Mouse (Mus musculus) neural tube, embryonic 11.5 days (tissue): ENCODE measurements around the gene Gm9857. TPM values are rescaled to one million over a fixed set of nuclear protein-coding genes. Genes with fewer than 3 reads are reported as not detected.
A peak's percentile ranks its signal among the peaks of the same experiment; 100 is the strongest.

Experiments
- ATAC-seq: fragments of 200-750 bp; cut with Nextera tagmentation; 2 replicates; pipeline ENCODE4 v1.8.0; 2017; ENCODE audit warnings: moderate number of reproducible peaks, mild to moderate bottlenecking, moderate TSS enrichment, moderate library complexity; ENCODE audit not compliant: insufficient read depth, low FRiP score, low TSS enrichment
- DNase-seq: peaks from one replicate; pipeline ENCODE4 v3.0.0-alpha.2; 2015; ENCODE audit warnings: low spot score
- H3K27ac ChIP-seq: fragments of 300-500 bp; sonication (generic); 2 replicates; pipeline ENCODE4 v1.5.1; 2014; ENCODE audit warnings: low read depth, mild to moderate bottlenecking, low read length
- H3K27me3 ChIP-seq: fragments of 300-500 bp; sonication (generic); 2 replicates; pipeline ENCODE4 v1.6.1; 2014; ENCODE audit warnings: mild to moderate bottlenecking, low read length, mixed read lengths; ENCODE audit not compliant: control insufficient read depth, insufficient read depth
- H3K36me3 ChIP-seq: fragments of 300-500 bp; sonication (generic); 2 replicates; pipeline ENCODE4 v1.6.1; 2014; ENCODE audit warnings: mild to moderate bottlenecking, low read length, moderate library complexity, mixed read lengths; ENCODE audit not compliant: control insufficient read depth, insufficient read depth
- H3K4me1 ChIP-seq: fragments of 300-500 bp; sonication (generic); 2 replicates; pipeline ENCODE4 v1.6.1; 2014; ENCODE audit warnings: low read length, mixed read lengths; ENCODE audit not compliant: control insufficient read depth, insufficient read depth
- H3K4me2 ChIP-seq: fragments of 300-500 bp; sonication (generic); 2 replicates; pipeline ENCODE4 v1.6.1; 2014; ENCODE audit warnings: low read depth, mild to moderate bottlenecking, moderate library complexity
- H3K4me3 ChIP-seq: fragments of 300-500 bp; sonication (generic); 2 replicates; pipeline ENCODE4 v1.5.1; 2014; ENCODE audit warnings: low read depth, low read length
- H3K9ac ChIP-seq: fragments of 300-500 bp; sonication (generic); 2 replicates; pipeline ENCODE4 v1.6.1; 2014; ENCODE audit warnings: mild to moderate bottlenecking, low read length
- H3K9me3 ChIP-seq: fragments of 300-500 bp; sonication (generic); 2 replicates; pipeline ENCODE4 v1.6.1; 2016; ENCODE audit warnings: low read length; ENCODE audit not compliant: control insufficient read depth
- WGBS: fragments of 180-500 bp; shearing (Covaris S2); extraction: QIAGEN DNeasy Blood & Tissue Kit; methylation state at CpG from one replicate; pipeline ENCODE4 v1.1.7; 2014; 5-methylcytosine and 5-hydroxymethylcytosine counted together
- polyA plus RNA-seq: library from polyadenylated mRNA; unstranded; fragments of >200 nt; fragmentation: Nextera tagmentation; extraction: Ambion mirVana; gene quantifications from 2 replicates; pipeline ENCODE4 v1.2.1, GENCODE M21; 2014

The Gm9857 gene
- polyA plus RNA-seq, 1 experiment from 2014 or later: not detected

GRCm38 (mm10) chr3:108916857-108917256 lies 23.4 kb downstream of the Gm9857 start:
- H3K4me3 ChIP-seq: no peak overlapping the region
- no peaks in the 10 kb centered on the region for H3K9me3 ChIP-seq
- WGBS: 58% methylated on average over 4 of the region's 4 CpGs
- DNase-seq (no peak), ATAC-seq (no peak)
- no peaks in the 10 kb centered on the region for H3K27me3 ChIP-seq
- H3K9ac ChIP-seq: no peak overlapping the region
- no peaks in the 10 kb centered on the region for H3K4me1 ChIP-seq
- no peak overlapping the region for H3K4me2 ChIP-seq
- H3K36me3 ChIP-seq: no peaks in the 10 kb centered on the region
- no peak overlapping the region for H3K27ac ChIP-seq

GRCm38 (mm10) chr3:108915999-108916398 lies 24.2 kb downstream of the Gm9857 start:
- Histone ChIP-seq H3K9me3 (no peaks in the 10 kb centered on the region), H3K4me1 (no peaks in the 10 kb centered on the region), H3K27ac (no peak overlapping the region), H3K36me3 (no peaks in the 10 kb centered on the region), H3K9ac (no peak overlapping the region), H3K4me2 (no peak overlapping the region), H3K27me3 (no peaks in the 10 kb centered on the region), H3K4me3 (no peak overlapping the region)
- ATAC-seq (no peak), DNase-seq (no peak)
- 84% methylated on average over 1 of the region's 1 CpGs for WGBS

GRCm38 (mm10) chr3:108911548-108912413 lies 28.5 kb downstream of the Gm9857 start, which contains the start of gene Prpf38b:
Gene Prpf38b (minus strand): TSS chr3:108911727.
- Histone ChIP-seq H3K4me2 (peak within 1 kb of the TSS; percentile 97), H3K27me3 (no peaks in the 10 kb centered on the region), H3K9ac (peak within 1 kb of the TSS; percentile 87), H3K4me3 (peak within 1 kb of the TSS; percentile 86), H3K4me1 (peaks cover 7% of the 10 kb centered on the region), H3K27ac (peak within 1 kb of the TSS; percentile 95), H3K36me3 (no peaks in the 10 kb centered on the region), H3K9me3 (no peaks in the 10 kb centered on the region)
- ATAC-seq (peak; percentile 99), DNase-seq (peak; percentile 97)
- WGBS: 1% methylated on average over 53 of the region's 53 CpGs

- Histone ChIP-seq H3K27ac (peak overlapping the region; percentile 95), H3K36me3 (no peaks in the 10 kb centered on the region), H3K9me3 (no peaks in the 10 kb centered on the region), H3K4me2 (peak overlapping the region; percentile 97), H3K27me3 (no peaks in the 10 kb centered on the region), H3K4me1 (peaks cover 7% of the 10 kb centered on the region), H3K4me3 (peak overlapping the region; percentile 86), H3K9ac (peak overlapping the region; percentile 87)
- DNase-seq (no peak), ATAC-seq (peak; percentile 75)
- under 1% methylated on average over 42 of the region's 44 CpGs for WGBS
These were observed 29.1 kb downstream of the Gm9857 start for GRCm38 (mm10) chr3:108911081-108911547.

GRCm38 (mm10) chr3:108910303-108911080 lies 29.8 kb downstream of the Gm9857 start:
- H3K27ac ChIP-seq: peak overlapping the region; percentile 95
- H3K36me3 ChIP-seq: no peaks in the 10 kb centered on the region; the same call in 1 of the 2 replicates
- no peaks in the 10 kb centered on the region for H3K27me3 ChIP-seq
- peak overlapping the region; percentile 97 for H3K4me2 ChIP-seq
- peak overlapping the region; percentile 87 for H3K9ac ChIP-seq
- H3K4me3 ChIP-seq: peak overlapping the region; percentile 86
- ATAC-seq (no peak), DNase-seq (peak; percentile 14)
- H3K9me3 ChIP-seq: no peaks in the 10 kb centered on the region
- H3K4me1 ChIP-seq: peaks cover 7% of the 10 kb centered on the region
- WGBS: under 1% methylated on average over 31 of the region's 32 CpGs

GRCm38 (mm10) chr3:108902934-108903333 lies 37.3 kb downstream of the Gm9857 start:
- no peak for ATAC-seq
- H3K36me3 ChIP-seq: peaks cover 13% of the 10 kb centered on the region

GRCm38 (mm10) chr3:108902038-108902437 lies 38.2 kb downstream of the Gm9857 start:
- H3K4me2 ChIP-seq: no peak overlapping the region
- no peak for DNase-seq
- H3K27ac ChIP-seq: no peak overlapping the region
- ATAC-seq: no peak
- H3K27me3 ChIP-seq: no peaks in the 10 kb centered on the region
- WGBS: 60% methylated on average over 2 of the region's 2 CpGs
- no peaks in the 10 kb centered on the region for H3K4me1 ChIP-seq
- H3K4me3 ChIP-seq: no peak overlapping the region
- H3K9ac ChIP-seq: no peak overlapping the region
- H3K36me3 ChIP-seq: peaks cover 13% of the 10 kb centered on the region
- no peaks in the 10 kb centered on the region for H3K9me3 ChIP-seq

More at GRCm38 (mm10) chr3:108902934-108903333, 37.3 kb downstream of the Gm9857 start:
- Histone ChIP-seq H3K9ac (no peak overlapping the region), H3K4me2 (no peak overlapping the region), H3K27me3 (no peaks in the 10 kb centered on the region), H3K27ac (no peak overlapping the region), H3K4me1 (no peaks in the 10 kb centered on the region), H3K4me3 (no peak overlapping the region), H3K9me3 (no peaks in the 10 kb centered on the region)
- WGBS: 93% methylated on average over 6 of the region's 6 CpGs
- no peak for DNase-seq

GRCm38 (mm10) chr3:108900681-108901080 lies 39.6 kb downstream of the Gm9857 start:
- 82% methylated on average over 5 of the region's 5 CpGs for WGBS
- H3K36me3 ChIP-seq: peaks cover 13% of the 10 kb centered on the region

More at GRCm38 (mm10) chr3:108900681-108901080, 39.6 kb downstream of the Gm9857 start:
- no peak overlapping the region for H3K4me2 ChIP-seq
- no peak overlapping the region for H3K4me3 ChIP-seq
- DNase-seq: no peak
- H3K27ac ChIP-seq: no peak overlapping the region
- H3K9me3 ChIP-seq: no peaks in the 10 kb centered on the region
- no peaks in the 10 kb centered on the region for H3K27me3 ChIP-seq
- no peaks in the 10 kb centered on the region for H3K4me1 ChIP-seq
- no peak for ATAC-seq
- H3K9ac ChIP-seq: no peak overlapping the region
